Mouse (Mus musculus): ENCODE measurements around the gene Eif2s3x. TPM values are rescaled to one million over a fixed set of nuclear protein-coding genes. Genes with fewer than 3 reads are reported as not detected.

The Eif2s3x gene
- total RNA-seq, 2 experiments from 2014 or later: 188 to 281 TPM

Other genes with a start within 250 kb of the Eif2s3x start
- not detected in 2 replicates for gene AU015836, start 244.2 kb downstream of the Eif2s3x start, total RNA-seq (2014; fragmentation: Nextera tagmentation)
- not detected in 2 replicates for gene AU015836, start 244.2 kb downstream of the Eif2s3x start, total RNA-seq (2017)
- 24.7 and 40.3 TPM in 2 replicates for gene Zfx, start 89.2 kb downstream of the Eif2s3x start, total RNA-seq (2014; fragmentation: Nextera tagmentation)
- 28.9 and 36.6 TPM in 2 replicates for gene Zfx, start 89.2 kb downstream of the Eif2s3x start, total RNA-seq (2017)
- 8.7 and 11.3 TPM in 2 replicates for gene Klhl15, start 21.7 kb upstream of the Eif2s3x start, total RNA-seq (2014; fragmentation: Nextera tagmentation)
- 10.1 and 12.6 TPM in 2 replicates for gene Klhl15, start 21.7 kb upstream of the Eif2s3x start, total RNA-seq (2017)
- gene Fam90a1b, start 153.9 kb upstream of the Eif2s3x start, total RNA-seq (2014; fragmentation: Nextera tagmentation): 0.31 TPM in 1 of 2 replicates, not detected in the other
- not detected in 2 replicates for gene Fam90a1b, start 153.9 kb upstream of the Eif2s3x start, total RNA-seq (2017)
- gene Apoo, start 154.3 kb upstream of the Eif2s3x start, total RNA-seq (2014; fragmentation: Nextera tagmentation): 26.4 and 35.8 TPM in 2 replicates
- 18.4 and 31.8 TPM in 2 replicates for gene Apoo, start 154.3 kb upstream of the Eif2s3x start, total RNA-seq (2017)

Data from megakaryocyte-erythroid progenitor cell, adult 5-6 weeks (primary cell).